Mouse (Mus musculus) liver, adult 2 months (tissue): Measurements from ENCODE around the gene Tuft1.
"Not testable (repeated sequence)": the region's sequence is repeated elsewhere in the genome, so short reads cannot be mapped to it uniquely, and the experiment has no call there.

Experiments used
- CTCF ChIP-seq: fragments of 200-500 bp; IDR thresholded peaks from 2 replicates; pipeline ENCODE4 v1.5.1; 2011; ENCODE audit warnings: low read depth, low read length, control low read depth
- POLR2A ChIP-seq: fragments of 200-500 bp; IDR thresholded peaks from 2 replicates; pipeline ENCODE4 v1.6.1; 2011; ENCODE audit warnings: low read length, control low read depth; ENCODE audit not compliant: insufficient read depth; ENCODE audit errors: extremely low read depth

DNA sequence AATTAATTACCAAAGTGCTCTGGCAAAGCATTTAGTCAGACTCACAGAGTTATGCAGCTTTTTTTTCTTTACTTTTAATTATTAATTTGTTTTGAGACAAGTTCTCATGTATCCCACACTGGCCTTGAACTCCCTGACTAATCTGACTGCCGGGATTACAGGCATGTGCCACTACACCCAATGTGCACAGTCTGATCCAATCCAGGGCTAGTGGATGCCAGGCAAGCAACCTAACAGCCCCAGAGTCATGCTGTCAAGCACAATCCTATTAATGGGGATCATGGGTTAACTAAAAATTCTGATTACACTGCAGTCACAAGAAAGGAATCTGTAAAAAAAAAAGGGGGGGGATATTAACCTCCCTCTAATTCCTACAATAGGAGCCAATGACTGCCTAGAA is 4.7 kb downstream of the Tuft1 start:
- not testable (repeated sequence) for TF ChIP-seq POLR2A, CTCF
